Mouse (Mus musculus): Measurements from ENCODE around the gene Olfr740. TPM values are rescaled to one million over a fixed set of nuclear protein-coding genes. Genes with fewer than 3 reads are reported as not detected.

The Olfr740 gene
- polyA plus RNA-seq (2015; fragmentation: Nextera tagmentation; extraction: Ambion mirVana), result not detected in 2 replicates

GRCm38 (mm10) chr14:50445245-50445644 is at the start of gene Olfr740:
TSS of gene Olfr740 (plus strand) at chr14:50445545.
- WGBS (ENCODE audit: insufficient replicate concordance), result 72% methylated on average over 3 of the region's 3 CpGs

DNA sequence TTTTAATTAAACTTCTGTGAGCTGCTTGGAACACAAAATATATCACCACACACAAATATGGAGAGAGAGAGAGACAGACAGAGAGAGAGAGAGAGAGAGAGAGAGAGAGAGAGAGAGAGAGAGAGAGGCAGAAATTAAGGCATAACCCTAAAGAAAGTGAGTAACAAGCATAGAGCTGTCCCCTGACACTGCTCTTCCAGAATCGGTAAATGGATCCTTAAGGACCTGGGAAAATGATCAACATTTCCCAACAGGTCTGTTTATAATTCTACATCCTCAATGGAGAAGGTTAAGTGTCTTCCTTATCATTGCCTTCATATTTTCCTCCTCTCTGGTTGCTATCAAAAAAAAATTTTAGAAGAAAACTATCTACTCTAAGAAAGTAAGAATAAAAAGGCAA is 38.1 kb upstream of the Olfr740 start, which contains the start of gene Olfr738:
Olfr738 (plus strand) TSS at position 301 of the 400 bp plus-strand sequence.
- Histone ChIP-seq H3K27ac (ENCODE audit: low read depth) (no peak within 1 kb of the TSS), H3K27me3 (ENCODE audit: insufficient read depth, low read length) (no peaks in the 10 kb centered on the region), H3K4me1 (ENCODE audit: insufficient read depth) (no peaks in the 10 kb centered on the region), H3K9me3 (ENCODE audit: low read length) (no peaks in the 10 kb centered on the region), H3K4me3 (ENCODE audit: low read depth, low read length) (no peak within 1 kb of the TSS), H3K9ac (replicated peaks) (no peak within 1 kb of the TSS), H3K4me2 (ENCODE audit: low read depth, low read length) (no peak within 1 kb of the TSS), H3K36me3 (replicated peaks; ENCODE audit: insufficient read depth, low read length) (no peaks in the 10 kb centered on the region)
- ATAC-seq (no peak), DNase-seq (no peak)
- 79% methylated on average over 1 of the region's 1 CpGs for WGBS (ENCODE audit: insufficient replicate concordance)
- TF ChIP-seq CTCF (IDR thresholded peaks at IDR 0.05; ENCODE audit: low read depth) (no peak), EP300 (IDR thresholded peaks at IDR 0.05; ENCODE audit: low read depth) (no peak)

More at GRCm38 (mm10) chr14:50445245-50445644, at the start of gene Olfr740:
- H3K27ac ChIP-seq (ENCODE audit: low read depth), result no peak within 1 kb of the TSS
- H3K4me1 ChIP-seq (ENCODE audit: insufficient read depth), result no peaks in the 10 kb centered on the region
- ATAC-seq, result no peak
- DNase-seq, result no peak
- no peak within 1 kb of the TSS for H3K9ac ChIP-seq (replicated peaks)
- no peak within 1 kb of the TSS for H3K4me3 ChIP-seq (ENCODE audit: low read depth, low read length)
- no peaks in the 10 kb centered on the region for H3K9me3 ChIP-seq (ENCODE audit: low read length)
- H3K4me2 ChIP-seq (ENCODE audit: low read depth, low read length), result no peak within 1 kb of the TSS
- no peaks in the 10 kb centered on the region for H3K36me3 ChIP-seq (replicated peaks; ENCODE audit: insufficient read depth, low read length)
- H3K27me3 ChIP-seq (ENCODE audit: insufficient read depth, low read length), result no peaks in the 10 kb centered on the region
- no peak for TF ChIP-seq CTCF (IDR thresholded peaks at IDR 0.05; ENCODE audit: low read depth)
- no peak for TF ChIP-seq EP300 (IDR thresholded peaks at IDR 0.05; ENCODE audit: low read depth)

- Histone ChIP-seq H3K9ac (replicated peaks) (no peak within 1 kb of the TSS), H3K4me2 (ENCODE audit: low read depth, low read length) (no peak within 1 kb of the TSS), H3K27ac (ENCODE audit: low read depth) (no peak within 1 kb of the TSS), H3K27me3 (ENCODE audit: insufficient read depth, low read length) (no peaks in the 10 kb centered on the region), H3K9me3 (ENCODE audit: low read length) (no peaks in the 10 kb centered on the region), H3K4me3 (ENCODE audit: low read depth, low read length) (no peak within 1 kb of the TSS), H3K4me1 (ENCODE audit: insufficient read depth) (no peaks in the 10 kb centered on the region), H3K36me3 (replicated peaks; ENCODE audit: insufficient read depth, low read length) (no peaks in the 10 kb centered on the region)
- DNase-seq (no peak), ATAC-seq (no peak)
- 57% methylated on average over 2 of the region's 2 CpGs for WGBS (ENCODE audit: insufficient replicate concordance)
- TF ChIP-seq EP300 (IDR thresholded peaks at IDR 0.05; ENCODE audit: low read depth) (no peak), CTCF (IDR thresholded peaks at IDR 0.05; ENCODE audit: low read depth) (no peak)
These were observed 27.0 kb upstream of the Olfr740 start, which contains the start of gene Olfr739 for GRCm38 (mm10) chr14:50418326-50418725. TSS of gene Olfr739 (plus strand) at chr14:50418626.

GRCm38 (mm10) chr14:50472438-50472837 is 27.1 kb downstream of the Olfr740 start, which contains the start of gene Olfr741:
TSS of gene Olfr741 (plus strand) at chr14:50472738.
- TF ChIP-seq EP300 (IDR thresholded peaks at IDR 0.05; ENCODE audit: low read depth) (no peak), CTCF (IDR thresholded peaks at IDR 0.05; ENCODE audit: low read depth) (no peak)
- 60% methylated on average over 2 of the region's 2 CpGs for WGBS (ENCODE audit: insufficient replicate concordance)
- no peaks in the 10 kb centered on the region for H3K9me3 ChIP-seq (ENCODE audit: low read length)
- H3K9ac ChIP-seq (replicated peaks), result no peak within 1 kb of the TSS
- H3K36me3 ChIP-seq (replicated peaks; ENCODE audit: insufficient read depth, low read length), result no peaks in the 10 kb centered on the region
- H3K4me2 ChIP-seq (ENCODE audit: low read depth, low read length), result no peak within 1 kb of the TSS
- H3K4me1 ChIP-seq (ENCODE audit: insufficient read depth), result no peaks in the 10 kb centered on the region
- DNase-seq (no peak), ATAC-seq (no peak)
- H3K27ac ChIP-seq (ENCODE audit: low read depth), result no peak within 1 kb of the TSS
- H3K27me3 ChIP-seq (ENCODE audit: insufficient read depth, low read length), result no peaks in the 10 kb centered on the region
- H3K4me3 ChIP-seq (ENCODE audit: low read depth, low read length), result no peak within 1 kb of the TSS

GRCm38 (mm10) chr14:50478406-50478805 is 33.1 kb downstream of the Olfr740 start:
- Histone ChIP-seq H3K27ac (ENCODE audit: low read depth) (no peak overlapping the region), H3K27me3 (ENCODE audit: insufficient read depth, low read length) (no peaks in the 10 kb centered on the region), H3K4me3 (ENCODE audit: low read depth, low read length) (no peak overlapping the region), H3K36me3 (replicated peaks; ENCODE audit: insufficient read depth, low read length) (no peaks in the 10 kb centered on the region), H3K4me2 (ENCODE audit: low read depth, low read length) (no peak overlapping the region), H3K9ac (replicated peaks) (no peak overlapping the region), H3K4me1 (ENCODE audit: insufficient read depth) (no peaks in the 10 kb centered on the region), H3K9me3 (ENCODE audit: low read length) (no peaks in the 10 kb centered on the region)
- no peak for DNase-seq
- TF ChIP-seq EP300 (IDR thresholded peaks at IDR 0.05; ENCODE audit: low read depth) (no peak), CTCF (IDR thresholded peaks at IDR 0.05; ENCODE audit: low read depth) (no peak)
- no peak for ATAC-seq
- 61% methylated on average over 2 of the region's 2 CpGs for WGBS (ENCODE audit: insufficient replicate concordance)

DNA sequence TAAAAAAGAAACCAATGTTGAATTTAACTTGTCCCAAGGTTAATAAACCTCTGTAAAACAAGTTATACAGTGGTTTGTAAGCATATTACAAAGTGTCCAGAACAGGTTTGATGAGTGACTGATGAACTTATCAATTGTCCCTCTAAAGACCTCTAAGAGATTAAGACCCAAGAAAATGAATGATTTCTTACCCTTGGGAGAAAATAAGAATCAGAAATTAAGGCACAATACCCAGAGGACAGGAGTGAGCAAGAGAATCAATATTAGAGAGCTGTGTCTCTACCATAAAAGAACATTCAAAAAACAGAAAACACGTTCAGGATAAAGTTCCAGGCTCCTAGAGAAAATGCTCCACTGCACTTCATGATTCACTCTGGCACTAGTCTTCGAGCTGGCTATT is 58.0 kb downstream of the Olfr740 start, which contains the start of gene Olfr742:
Olfr742 (plus strand) TSS at position 301 of the 400 bp plus-strand sequence.
- H3K27me3 ChIP-seq (ENCODE audit: insufficient read depth, low read length), result no peaks in the 10 kb centered on the region
- no peak within 1 kb of the TSS for H3K27ac ChIP-seq (ENCODE audit: low read depth)
- no peaks in the 10 kb centered on the region for H3K9me3 ChIP-seq (ENCODE audit: low read length)
- no peak within 1 kb of the TSS for H3K9ac ChIP-seq (replicated peaks)
- no peaks in the 10 kb centered on the region for H3K4me1 ChIP-seq (ENCODE audit: insufficient read depth)
- H3K4me2 ChIP-seq (ENCODE audit: low read depth, low read length), result no peak within 1 kb of the TSS
- 45% methylated on average over 2 of the region's 2 CpGs for WGBS (ENCODE audit: insufficient replicate concordance)
- TF ChIP-seq CTCF (IDR thresholded peaks at IDR 0.05; ENCODE audit: low read depth), result no peak
- TF ChIP-seq EP300 (IDR thresholded peaks at IDR 0.05; ENCODE audit: low read depth), result no peak
- no peak for ATAC-seq
- H3K4me3 ChIP-seq (ENCODE audit: low read depth, low read length), result no peak within 1 kb of the TSS
- no peaks in the 10 kb centered on the region for H3K36me3 ChIP-seq (replicated peaks; ENCODE audit: insufficient read depth, low read length)
- DNase-seq, result no peak

Other genes with a start within 250 kb of the Olfr740 start
- gene Olfr731, start 203.7 kb upstream of the Olfr740 start, polyA plus RNA-seq (2015; fragmentation: Nextera tagmentation; extraction: Ambion mirVana), result not detected in 2 replicates
- gene Olfr732, start 161.3 kb upstream of the Olfr740 start, polyA plus RNA-seq (2015; fragmentation: Nextera tagmentation; extraction: Ambion mirVana), result not detected in 2 replicates
- gene Olfr733, start 144.0 kb upstream of the Olfr740 start, polyA plus RNA-seq (2015; fragmentation: Nextera tagmentation; extraction: Ambion mirVana), result not detected in 2 replicates
- not detected in 2 replicates for gene Olfr734, start 118.8 kb upstream of the Olfr740 start, polyA plus RNA-seq (2015; fragmentation: Nextera tagmentation; extraction: Ambion mirVana)
- 0.04 TPM in 1 of 2 replicates, not detected in the other for gene Olfr735, start 96.7 kb upstream of the Olfr740 start, polyA plus RNA-seq (2015; fragmentation: Nextera tagmentation; extraction: Ambion mirVana)
- gene Tlr11, start 87.6 kb upstream of the Olfr740 start, polyA plus RNA-seq (2015; fragmentation: Nextera tagmentation; extraction: Ambion mirVana), result 0.20 and 0.27 TPM in 2 replicates
- not detected in 2 replicates for gene Olfr736, start 64.4 kb upstream of the Olfr740 start, polyA plus RNA-seq (2015; fragmentation: Nextera tagmentation; extraction: Ambion mirVana)
- gene Olfr738, start 38.0 kb upstream of the Olfr740 start, polyA plus RNA-seq (2015; fragmentation: Nextera tagmentation; extraction: Ambion mirVana), result not detected in 2 replicates
- not detected in 2 replicates for gene Olfr739, start 26.9 kb upstream of the Olfr740 start, polyA plus RNA-seq (2015; fragmentation: Nextera tagmentation; extraction: Ambion mirVana)
- gene Olfr741, start 27.2 kb downstream of the Olfr740 start, polyA plus RNA-seq (2015; fragmentation: Nextera tagmentation; extraction: Ambion mirVana), result not detected in 2 replicates
- not detected in 2 replicates for gene Olfr742, start 58.1 kb downstream of the Olfr740 start, polyA plus RNA-seq (2015; fragmentation: Nextera tagmentation; extraction: Ambion mirVana)
- gene Olfr743, start 76.3 kb downstream of the Olfr740 start, polyA plus RNA-seq (2015; fragmentation: Nextera tagmentation; extraction: Ambion mirVana), result not detected in 2 replicates
- not detected in 2 replicates for gene Olfr744, start 169.3 kb downstream of the Olfr740 start, polyA plus RNA-seq (2015; fragmentation: Nextera tagmentation; extraction: Ambion mirVana)
- not detected in 2 replicates for gene Olfr745, start 193.8 kb downstream of the Olfr740 start, polyA plus RNA-seq (2015; fragmentation: Nextera tagmentation; extraction: Ambion mirVana)
- gene Olfr746, start 201.5 kb downstream of the Olfr740 start, polyA plus RNA-seq (2015; fragmentation: Nextera tagmentation; extraction: Ambion mirVana), result not detected in 2 replicates
- not detected in 2 replicates for gene Olfr747, start 247.7 kb downstream of the Olfr740 start, polyA plus RNA-seq (2015; fragmentation: Nextera tagmentation; extraction: Ambion mirVana)